In the genomic region with DNA sequence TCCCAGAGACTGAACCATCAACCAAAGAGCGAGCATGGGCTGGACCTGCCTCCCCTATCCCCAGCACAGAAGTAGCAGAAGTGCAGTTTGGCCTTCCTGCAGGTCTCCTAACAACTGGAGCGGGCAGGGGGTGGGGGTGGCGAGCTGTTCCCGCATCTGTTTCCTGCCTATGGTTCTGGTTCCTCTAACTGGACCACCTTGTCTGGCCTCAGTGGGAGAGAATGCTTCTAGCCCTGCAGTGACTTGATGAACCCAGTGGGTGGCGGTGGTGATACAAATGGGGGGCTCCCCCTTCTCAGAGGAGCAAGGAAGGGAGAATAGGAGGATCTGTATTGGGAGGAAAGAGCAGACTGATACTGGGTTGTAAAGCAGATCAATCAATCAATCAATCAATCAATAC, we compare ENCODE assay signal across 16 mouse cellular contexts.
DNase-seq lines count a peak whose midpoint lies in the region; ATAC-seq and TF ChIP-seq lines count a peak whose summit lies in the region.
"Had no signal": no experiment of that assay in that cellular context is flagged by ENCODE, and none has a peak within 500 bp of the region (broad histone marks: within the 10 kb centered on the region; RNA-seq: fewer than 3 reads in every experiment).

No protein-coding gene starts in this region.

- H3K4me1 ChIP-seq in forebrain, postnatal 0 days (ENCODE audit: insufficient read depth), result no peaks in the 10 kb centered on the region; the same call in 1 of the 2 replicates
- no peaks in the 10 kb centered on the region for H3K4me1 ChIP-seq in forebrain, embryonic 15.5 days
- no peaks in the 10 kb centered on the region for H3K4me1 ChIP-seq in lung, embryonic 14.5 days (ENCODE audit: insufficient read depth)
- H3K4me1 ChIP-seq in ES-E14 (ENCODE audit: control insufficient read depth in 2 of 2, insufficient read depth in 2 of 2, low read length in 2 of 2, poor library complexity in 1 of 2), result no peaks in the 10 kb centered on the region
- no peaks in the 10 kb centered on the region for H3K4me1 ChIP-seq in forebrain, embryonic 12.5 days
- H3K4me1 ChIP-seq: heart, embryonic 15.5 days; hindbrain, embryonic 15.5 days; liver, embryonic 13.5 days; stomach, embryonic 15.5 days had no signal

- H3K9me3 ChIP-seq in forebrain, postnatal 0 days (ENCODE audit: low read length), result no peaks in the 10 kb centered on the region
- H3K9me3 ChIP-seq in forebrain, embryonic 15.5 days, result no peaks in the 10 kb centered on the region
- no peaks in the 10 kb centered on the region for H3K9me3 ChIP-seq in lung, embryonic 14.5 days (ENCODE audit: low read depth, low read length)
- H3K9me3 ChIP-seq in ES-E14 (ENCODE audit: control insufficient read depth, insufficient read depth, low read depth, low read length), result no peaks in the 10 kb centered on the region
- H3K9me3 ChIP-seq in forebrain, embryonic 12.5 days, result no peaks in the 10 kb centered on the region
- H3K9me3 ChIP-seq: heart, embryonic 15.5 days; hindbrain, embryonic 15.5 days; liver, embryonic 13.5 days; stomach, embryonic 15.5 days had no signal

- no peaks in the 10 kb centered on the region for H3K27me3 ChIP-seq in forebrain, postnatal 0 days (ENCODE audit: insufficient read depth, low read length)
- no peaks in the 10 kb centered on the region for H3K27me3 ChIP-seq in forebrain, embryonic 15.5 days
- no peaks in the 10 kb centered on the region for H3K27me3 ChIP-seq in lung, embryonic 14.5 days (ENCODE audit: insufficient read depth, low read length)
- H3K27me3 ChIP-seq in forebrain, embryonic 12.5 days, result no peaks in the 10 kb centered on the region
- H3K27me3 ChIP-seq: heart, embryonic 15.5 days; hindbrain, embryonic 15.5 days; liver, embryonic 13.5 days; stomach, embryonic 15.5 days had no signal

- no peak for DNase-seq in forebrain, postnatal 0 days
- no peak for DNase-seq in lung, embryonic 14.5 days
- no peak for DNase-seq in lung, postnatal 4 days
- DNase-seq in ES-E14 (ENCODE audit: low read depth, low spot score), result peak; percentile 42
- DNase-seq in frontal cortex, postnatal 14 days (ENCODE audit: low spot score in 2 of 2), result no peak
- DNase-seq: cerebellum, adult 18-20 months; kidney, adult 8-10 months; liver, embryonic 13.5 days; thymus, postnatal 25 days had no signal

- H3K4me3 ChIP-seq in forebrain, postnatal 0 days (ENCODE audit: low read depth, low read length), result no peak overlapping the region
- no peak overlapping the region for H3K4me3 ChIP-seq in forebrain, embryonic 15.5 days
- no peak overlapping the region for H3K4me3 ChIP-seq in lung, embryonic 14.5 days (ENCODE audit: low read depth, low read length)
- no peak overlapping the region for H3K4me3 ChIP-seq in ES-E14 (ENCODE audit: insufficient read depth in 1 of 2, low read depth in 1 of 2, low read length in 2 of 2, poor library complexity in 1 of 2, severe bottlenecking in 1 of 2)
- no peak overlapping the region for H3K4me3 ChIP-seq in forebrain, embryonic 12.5 days (replicated peaks)
- H3K4me3 ChIP-seq: heart, embryonic 15.5 days; hindbrain, embryonic 15.5 days; liver, embryonic 13.5 days; stomach, embryonic 15.5 days had no signal

- in situ Hi-C loops in ES-E14 (cut with MboI; ENCODE audit: low sequenced_read_pairs in 2 of 2, unreplicated experiment in 2 of 2), result loop anchor here in 1 of 2 experiments (25.0 kb wide), 1 partner anchor 381 kb away; no protein-coding TSS in a partner anchor

- H3K27ac ChIP-seq in forebrain, postnatal 0 days (ENCODE audit: low read depth, low read length), result no peak overlapping the region
- no peak overlapping the region for H3K27ac ChIP-seq in forebrain, embryonic 15.5 days (replicated peaks)
- no peak overlapping the region for H3K27ac ChIP-seq in lung, embryonic 14.5 days (ENCODE audit: low read depth)
- no peak overlapping the region for H3K27ac ChIP-seq in ES-E14 (ENCODE audit: insufficient read depth, low read depth, low read length, poor library complexity, severe bottlenecking)
- no peak overlapping the region for H3K27ac ChIP-seq in forebrain, embryonic 12.5 days
- H3K27ac ChIP-seq: heart, embryonic 15.5 days; hindbrain, embryonic 15.5 days; liver, embryonic 13.5 days; macrophage; stomach, embryonic 15.5 days had no signal

- H3K4me2 ChIP-seq in forebrain, postnatal 0 days (ENCODE audit: low read depth), result no peak overlapping the region
- no peak overlapping the region for H3K4me2 ChIP-seq in forebrain, embryonic 15.5 days (replicated peaks)
- no peak overlapping the region for H3K4me2 ChIP-seq in lung, embryonic 14.5 days
- no peak overlapping the region for H3K4me2 ChIP-seq in forebrain, embryonic 12.5 days
- H3K4me2 ChIP-seq: heart, embryonic 15.5 days; hindbrain, embryonic 15.5 days; liver, embryonic 13.5 days; stomach, embryonic 15.5 days had no signal

- H3K9ac ChIP-seq in forebrain, postnatal 0 days, result no peak overlapping the region
- H3K9ac ChIP-seq in forebrain, embryonic 15.5 days (replicated peaks), result no peak overlapping the region
- H3K9ac ChIP-seq in lung, embryonic 14.5 days, result no peak overlapping the region
- H3K9ac ChIP-seq in ES-E14 (ENCODE audit: insufficient read depth, low read depth, low read length, poor library complexity, severe bottlenecking), result no peak overlapping the region
- no peak overlapping the region for H3K9ac ChIP-seq in forebrain, embryonic 12.5 days
- H3K9ac ChIP-seq: heart, embryonic 15.5 days; hindbrain, embryonic 15.5 days; liver, embryonic 13.5 days; stomach, embryonic 15.5 days had no signal

- 0 out of 2 replicates have a peak, but pooled peaks have one; percentile 16 for TF ChIP-seq CTCF in forebrain, postnatal 0 days (IDR thresholded peaks at IDR 0.05; ENCODE audit: low read depth)
- peak; percentile 18; the same call in 1 of the 2 replicates for TF ChIP-seq CTCF in lung, embryonic 14.5 days (IDR thresholded peaks at IDR 0.05; ENCODE audit: low read depth)

- no peak for ATAC-seq in forebrain, postnatal 0 days
- ATAC-seq in forebrain, embryonic 15.5 days (replicated peaks), result no peak
- ATAC-seq in lung, embryonic 14.5 days (ENCODE audit: insufficient read depth), result no peak
- peak; percentile 75 for ATAC-seq in megakaryocyte progenitor cell, adult 5-6 weeks (replicated peaks; ENCODE audit: poor library complexity)
- no peak for ATAC-seq in forebrain, embryonic 12.5 days (ENCODE audit: low FRiP score)

- H3K36me3 ChIP-seq in forebrain, postnatal 0 days (ENCODE audit: insufficient read depth), result no peaks in the 10 kb centered on the region
- H3K36me3 ChIP-seq in forebrain, embryonic 15.5 days, result no peaks in the 10 kb centered on the region
- no peaks in the 10 kb centered on the region for H3K36me3 ChIP-seq in lung, embryonic 14.5 days (ENCODE audit: insufficient read depth)
- no peaks in the 10 kb centered on the region for H3K36me3 ChIP-seq in ES-E14 (ENCODE audit: control insufficient read depth, insufficient read depth, low read length, poor library complexity, severe bottlenecking)
- no peaks in the 10 kb centered on the region for H3K36me3 ChIP-seq in forebrain, embryonic 12.5 days (replicated peaks)
- H3K36me3 ChIP-seq: heart, embryonic 15.5 days; hindbrain, embryonic 15.5 days; liver, embryonic 13.5 days; stomach, embryonic 15.5 days had no signal

- 56% methylated on average over 5 of the region's 5 CpGs for WGBS in forebrain, postnatal 0 days
- WGBS in forebrain, embryonic 15.5 days, result 60% methylated on average over 5 of the region's 5 CpGs
- 40% methylated on average over 5 of the region's 5 CpGs for WGBS in lung, embryonic 14.5 days
- WGBS in forebrain, embryonic 12.5 days, result 51% methylated on average over 5 of the region's 5 CpGs

TF ChIP-seq in ES-E14, 5 proteins besides CTCF, POLR2A, EP300 and RAD21:
- no peak for TF ChIP-seq CHD2 (IDR thresholded peaks at IDR 0.05; ENCODE audit: low read depth, low read length)
- TF ChIP-seq ZNF384 (IDR thresholded peaks at IDR 0.05; ENCODE audit: low read depth, low read length), result no peak
- no peak for TF ChIP-seq HCFC1 (IDR thresholded peaks at IDR 0.05; ENCODE audit: borderline replicate concordance, insufficient read depth, low read length)
- TF ChIP-seq ZC3H11A (IDR thresholded peaks at IDR 0.05; ENCODE audit: borderline replicate concordance, low read depth, low read length), result no peak
- no peak for TF ChIP-seq MAFK (IDR thresholded peaks at IDR 0.05; ENCODE audit: insufficient read depth, low read depth, low read length)
